Mouse (Mus musculus): Measurements from ENCODE around the gene Mov10l1. TPM values are rescaled to one million over a fixed set of nuclear protein-coding genes. Genes with fewer than 3 reads are reported as not detected.

Mov10l1 gene
- not detected in 2 replicates for total RNA-seq (2014; fragmentation: Nextera tagmentation)
- total RNA-seq (2017) = not detected in 2 replicates
- polyA plus RNA-seq (2012) = not detected in 2 replicates

GRCm38 (mm10) chr15:88982534-88983079 lies at the start of gene Mov10l1:
TSS of gene Mov10l1 (plus strand) at chr15:88982909.
- no peaks in the 10 kb centered on the region for H3K9me3 ChIP-seq (replicated peaks)
- ATAC-seq (ENCODE audit: extremely low read depth, insufficient number of reproducible peaks, low FRiP score, poor library complexity, severe bottlenecking) (no peak), DNase-seq (ENCODE audit: low spot score) (no peak)
- no peak within 1 kb of the TSS for H3K4me3 ChIP-seq (ENCODE audit: low read depth, low read length)
- H3K4me1 ChIP-seq (ENCODE audit: insufficient read depth, low read depth, low read length) = no peaks in the 10 kb centered on the region
- H3K27me3 ChIP-seq (ENCODE audit: insufficient read depth, low read length) = no peaks in the 10 kb centered on the region; the same call in 1 of the 2 replicates
- no peak for TF ChIP-seq CTCF (IDR thresholded peaks at IDR 0.05; ENCODE audit: low read depth, low read length)
- TF ChIP-seq GATA1 (IDR thresholded peaks at IDR 0.05; ENCODE audit: borderline replicate concordance, low read length) = no peak
- no peak for TF ChIP-seq POLR2AphosphoS5 (IDR thresholded peaks at IDR 0.05; ENCODE audit: insufficient replicate concordance, low read depth, low read length)
- TF ChIP-seq TAL1 (conservative IDR thresholded peaks at IDR 0.05; ENCODE audit: low read depth, low read length) = no peak
- no peak for TF ChIP-seq GATA2 (IDR thresholded peaks at IDR 0.05; ENCODE audit: borderline replicate concordance, low read depth, low read length)
- H3K36me3 ChIP-seq (replicated peaks) = no peaks in the 10 kb centered on the region

- no peak for TF ChIP-seq POLR2AphosphoS5 (IDR thresholded peaks at IDR 0.05; ENCODE audit: insufficient replicate concordance, low read depth, low read length)
- DNase-seq (ENCODE audit: low spot score) = no peak
- Histone ChIP-seq H3K36me3 (replicated peaks) (no peaks in the 10 kb centered on the region), H3K4me1 (ENCODE audit: insufficient read depth, low read depth, low read length) (no peaks in the 10 kb centered on the region), H3K27me3 (ENCODE audit: insufficient read depth, low read length) (no peaks in the 10 kb centered on the region; the same call in 1 of the 2 replicates), H3K4me3 (ENCODE audit: low read depth, low read length) (no peak overlapping the region), H3K9me3 (replicated peaks) (no peaks in the 10 kb centered on the region)
- no peak for ATAC-seq (ENCODE audit: extremely low read depth, insufficient number of reproducible peaks, low FRiP score, poor library complexity, severe bottlenecking)
Observed at GRCm38 (mm10) chr15:88934141-88934540, 48.6 kb upstream of the Mov10l1 start.

GRCm38 (mm10) chr15:88936619-88937290 lies 46.0 kb upstream of the Mov10l1 start:
- TF ChIP-seq GATA2 (IDR thresholded peaks at IDR 0.05; ENCODE audit: borderline replicate concordance, low read depth, low read length) (no peak), TAL1 (conservative IDR thresholded peaks at IDR 0.05; ENCODE audit: low read depth, low read length) (no peak), CTCF (IDR thresholded peaks at IDR 0.05; ENCODE audit: low read depth, low read length) (no peak), GATA1 (IDR thresholded peaks at IDR 0.05; ENCODE audit: borderline replicate concordance, low read length) (no peak), POLR2AphosphoS5 (IDR thresholded peaks at IDR 0.05; ENCODE audit: insufficient replicate concordance, low read depth, low read length) (no peak)
- ATAC-seq (ENCODE audit: extremely low read depth, insufficient number of reproducible peaks, low FRiP score, poor library complexity, severe bottlenecking) = no peak
- Histone ChIP-seq H3K4me1 (ENCODE audit: insufficient read depth, low read depth, low read length) (no peaks in the 10 kb centered on the region), H3K36me3 (replicated peaks) (no peaks in the 10 kb centered on the region), H3K27me3 (ENCODE audit: insufficient read depth, low read length) (no peaks in the 10 kb centered on the region; the same call in 1 of the 2 replicates), H3K4me3 (ENCODE audit: low read depth, low read length) (no peak overlapping the region), H3K9me3 (replicated peaks) (no peaks in the 10 kb centered on the region)
- DNase-seq (ENCODE audit: low spot score) = no peak

- no peak overlapping the region for H3K4me3 ChIP-seq (ENCODE audit: low read depth, low read length)
- H3K9me3 ChIP-seq (replicated peaks) = no peaks in the 10 kb centered on the region
- no peaks in the 10 kb centered on the region; the same call in 1 of the 2 replicates for H3K27me3 ChIP-seq (ENCODE audit: insufficient read depth, low read length)
- no peak for TF ChIP-seq TAL1 (conservative IDR thresholded peaks at IDR 0.05; ENCODE audit: low read depth, low read length)
- no peak for TF ChIP-seq CTCF (IDR thresholded peaks at IDR 0.05; ENCODE audit: low read depth, low read length)
- no peak for TF ChIP-seq GATA1 (IDR thresholded peaks at IDR 0.05; ENCODE audit: borderline replicate concordance, low read length)
- no peak for TF ChIP-seq GATA2 (IDR thresholded peaks at IDR 0.05; ENCODE audit: borderline replicate concordance, low read depth, low read length)
- no peak for TF ChIP-seq POLR2AphosphoS5 (IDR thresholded peaks at IDR 0.05; ENCODE audit: insufficient replicate concordance, low read depth, low read length)
- no peak for DNase-seq (ENCODE audit: low spot score)
- H3K4me1 ChIP-seq (ENCODE audit: insufficient read depth, low read depth, low read length) = no peaks in the 10 kb centered on the region
- no peak for ATAC-seq (ENCODE audit: extremely low read depth, insufficient number of reproducible peaks, low FRiP score, poor library complexity, severe bottlenecking)
- H3K36me3 ChIP-seq (replicated peaks) = no peaks in the 10 kb centered on the region
Observed at GRCm38 (mm10) chr15:88937291-88937650, 45.4 kb upstream of the Mov10l1 start.

- Histone ChIP-seq H3K27me3 (ENCODE audit: insufficient read depth, low read length) (no peaks in the 10 kb centered on the region; the same call in 1 of the 2 replicates), H3K9me3 (replicated peaks) (no peaks in the 10 kb centered on the region), H3K4me3 (ENCODE audit: low read depth, low read length) (no peak overlapping the region), H3K36me3 (replicated peaks) (no peaks in the 10 kb centered on the region), H3K4me1 (ENCODE audit: insufficient read depth, low read depth, low read length) (no peaks in the 10 kb centered on the region)
- no peak for ATAC-seq (ENCODE audit: extremely low read depth, insufficient number of reproducible peaks, low FRiP score, poor library complexity, severe bottlenecking)
- TF ChIP-seq GATA2 (IDR thresholded peaks at IDR 0.05; ENCODE audit: borderline replicate concordance, low read depth, low read length) (no peak), GATA1 (IDR thresholded peaks at IDR 0.05; ENCODE audit: borderline replicate concordance, low read length) (no peak), TAL1 (conservative IDR thresholded peaks at IDR 0.05; ENCODE audit: low read depth, low read length) (no peak), POLR2AphosphoS5 (IDR thresholded peaks at IDR 0.05; ENCODE audit: insufficient replicate concordance, low read depth, low read length) (no peak), CTCF (IDR thresholded peaks at IDR 0.05; ENCODE audit: low read depth, low read length) (no peak)
- DNase-seq (ENCODE audit: low spot score) = no peak
Observed at GRCm38 (mm10) chr15:88942783-88943182, 39.9 kb upstream of the Mov10l1 start.

GRCm38 (mm10) chr15:88943896-88944551 lies 38.7 kb upstream of the Mov10l1 start:
- Histone ChIP-seq H3K4me3 (ENCODE audit: low read depth, low read length) (no peak overlapping the region), H3K9me3 (replicated peaks) (no peaks in the 10 kb centered on the region), H3K27me3 (ENCODE audit: insufficient read depth, low read length) (no peaks in the 10 kb centered on the region; the same call in 1 of the 2 replicates), H3K4me1 (ENCODE audit: insufficient read depth, low read depth, low read length) (no peaks in the 10 kb centered on the region), H3K36me3 (replicated peaks) (no peaks in the 10 kb centered on the region)
- ATAC-seq (ENCODE audit: extremely low read depth, insufficient number of reproducible peaks, low FRiP score, poor library complexity, severe bottlenecking) = no peak
- DNase-seq (ENCODE audit: low spot score) = no peak
- TF ChIP-seq CTCF (IDR thresholded peaks at IDR 0.05; ENCODE audit: low read depth, low read length) (no peak), POLR2AphosphoS5 (IDR thresholded peaks at IDR 0.05; ENCODE audit: insufficient replicate concordance, low read depth, low read length) (no peak), GATA2 (IDR thresholded peaks at IDR 0.05; ENCODE audit: borderline replicate concordance, low read depth, low read length) (no peak), TAL1 (conservative IDR thresholded peaks at IDR 0.05; ENCODE audit: low read depth, low read length) (no peak), GATA1 (IDR thresholded peaks at IDR 0.05; ENCODE audit: borderline replicate concordance, low read length) (no peak)
